Mouse (Mus musculus): ENCODE measurements at regions not wholly inside any gene's neighbourhood (a gene's known extent, or its start where the extent isn't known, plus 50 kb on each side); places are given as distances from the start of the nearest gene placed in this dataset.
A peak's percentile ranks its signal among the peaks of the same experiment; 100 is the strongest.

- ATAC-seq = peak; percentile 92
- Histone ChIP-seq H3K27ac (no peak overlapping the region), H3K9me3 (no peaks in the 10 kb centered on the region), H3K9ac (no peak overlapping the region), H3K4me2 (replicated peaks) (no peak overlapping the region), H3K4me1 (replicated peaks) (no peaks in the 10 kb centered on the region), H3K4me3 (replicated peaks) (no peak overlapping the region), H3K27me3 (replicated peaks) (no peaks in the 10 kb centered on the region), H3K36me3 (no peaks in the 10 kb centered on the region)
- 60% methylated on average over 7 of the region's 7 CpGs for WGBS
These were observed 527.6 kb upstream of the Pou3f3 start for GRCm38 (mm10) chr1:42167790-42168572.

- Histone ChIP-seq H3K27me3 (replicated peaks) (no peaks in the 10 kb centered on the region), H3K4me2 (replicated peaks) (no peak overlapping the region), H3K4me3 (replicated peaks) (no peak overlapping the region), H3K9ac (no peak overlapping the region), H3K36me3 (no peaks in the 10 kb centered on the region), H3K9me3 (no peaks in the 10 kb centered on the region), H3K27ac (no peak overlapping the region), H3K4me1 (replicated peaks) (no peaks in the 10 kb centered on the region)
- 85% methylated on average over 3 of the region's 3 CpGs for whole genome bisulfite sequencing
- no peak for ATAC-seq
These were observed 526.1 kb upstream of the Pou3f3 start for GRCm38 (mm10) chr1:42169505-42169904.

- Histone ChIP-seq H3K27ac (no peak overlapping the region), H3K9ac (no peak overlapping the region), H3K9me3 (no peaks in the 10 kb centered on the region), H3K27me3 (replicated peaks) (no peaks in the 10 kb centered on the region), H3K4me1 (replicated peaks) (no peaks in the 10 kb centered on the region), H3K4me2 (replicated peaks) (no peak overlapping the region), H3K4me3 (replicated peaks) (no peak overlapping the region), H3K36me3 (no peaks in the 10 kb centered on the region)
- no peak for ATAC-seq
These were observed 509.3 kb upstream of the Pou3f3 start for GRCm38 (mm10) chr1:42186295-42186694.

- ATAC-seq = no peak
- no peak overlapping the region for H3K4me2 ChIP-seq (replicated peaks)
- no peak overlapping the region for H3K9ac ChIP-seq
- no peak overlapping the region for H3K4me3 ChIP-seq (replicated peaks)
- no peaks in the 10 kb centered on the region for H3K9me3 ChIP-seq
- 84% methylated on average over 1 of the region's 1 CpGs for WGBS
- H3K4me1 ChIP-seq (replicated peaks) = 0 out of 2 replicates have a peak, but pooled peaks cover 2% of the 10 kb centered on the region
- H3K27me3 ChIP-seq (replicated peaks) = no peaks in the 10 kb centered on the region
- no peaks in the 10 kb centered on the region for H3K36me3 ChIP-seq
- H3K27ac ChIP-seq = no peak overlapping the region
These were observed 467.5 kb upstream of the Pou3f3 start for GRCm38 (mm10) chr1:42228098-42228497.

- ATAC-seq = no peak
- peak overlapping the region; percentile 24 for H3K4me2 ChIP-seq (replicated peaks)
- 47% methylated on average over 12 of the region's 12 CpGs for WGBS
These were observed 465.9 kb upstream of the Pou3f3 start for GRCm38 (mm10) chr1:42229711-42230110.

GRCm38 (mm10) chr1:42230469-42231040, 465.0 kb upstream of the Pou3f3 start:
- Histone ChIP-seq H3K36me3 (no peaks in the 10 kb centered on the region), H3K9me3 (no peaks in the 10 kb centered on the region), H3K9ac (no peak overlapping the region), H3K4me3 (replicated peaks) (no peak overlapping the region), H3K27me3 (replicated peaks) (no peaks in the 10 kb centered on the region), H3K4me1 (replicated peaks) (0 out of 2 replicates have a peak, but pooled peaks cover 2% of the 10 kb centered on the region), H3K4me2 (replicated peaks) (no peak overlapping the region), H3K27ac (no peak overlapping the region)
- 80% methylated on average over 21 of the region's 21 CpGs for WGBS
- no peak for ATAC-seq

More at GRCm38 (mm10) chr1:42229711-42230110, 465.9 kb upstream of the Pou3f3 start:
- no peak overlapping the region for H3K4me3 ChIP-seq (replicated peaks)
- no peaks in the 10 kb centered on the region for H3K36me3 ChIP-seq
- 0 out of 2 replicates have a peak, but pooled peaks cover 2% of the 10 kb centered on the region for H3K4me1 ChIP-seq (replicated peaks)
- H3K9me3 ChIP-seq = no peaks in the 10 kb centered on the region
- H3K27ac ChIP-seq = no peak overlapping the region
- no peaks in the 10 kb centered on the region for H3K27me3 ChIP-seq (replicated peaks)
- H3K9ac ChIP-seq = no peak overlapping the region

- WGBS = 58% methylated on average over 5 of the region's 5 CpGs
- no peaks in the 10 kb centered on the region for H3K9me3 ChIP-seq
- H3K36me3 ChIP-seq = no peaks in the 10 kb centered on the region
- no peak for ATAC-seq
- H3K27me3 ChIP-seq (replicated peaks) = no peaks in the 10 kb centered on the region
- no peak overlapping the region for H3K4me2 ChIP-seq (replicated peaks)
- 0 out of 2 replicates have a peak, but pooled peaks cover 2% of the 10 kb centered on the region for H3K4me1 ChIP-seq (replicated peaks)
- H3K4me3 ChIP-seq (replicated peaks) = no peak overlapping the region
- no peak overlapping the region for H3K9ac ChIP-seq
- H3K27ac ChIP-seq = no peak overlapping the region
These were observed 464.5 kb upstream of the Pou3f3 start for GRCm38 (mm10) chr1:42231091-42231490.

GRCm38 (mm10) chr1:42231897-42232296, 463.7 kb upstream of the Pou3f3 start:
- H3K4me2 ChIP-seq (replicated peaks) = no peak overlapping the region
- no peaks in the 10 kb centered on the region for H3K36me3 ChIP-seq
- H3K27ac ChIP-seq = no peak overlapping the region
- H3K9ac ChIP-seq = no peak overlapping the region
- peak; percentile 45; the same call in 1 of the 2 replicates for ATAC-seq
- no peak overlapping the region for H3K4me3 ChIP-seq (replicated peaks)
- 50% methylated on average over 5 of the region's 5 CpGs for WGBS
- H3K27me3 ChIP-seq (replicated peaks) = no peaks in the 10 kb centered on the region
- 0 out of 2 replicates have a peak, but pooled peaks cover 2% of the 10 kb centered on the region for H3K4me1 ChIP-seq (replicated peaks)
- H3K9me3 ChIP-seq = no peaks in the 10 kb centered on the region

GRCm38 (mm10) chr1:42232716-42233115, 462.9 kb upstream of the Pou3f3 start:
- WGBS = 72% methylated on average over 6 of the region's 6 CpGs
- Histone ChIP-seq H3K27me3 (replicated peaks) (no peaks in the 10 kb centered on the region), H3K36me3 (no peaks in the 10 kb centered on the region), H3K27ac (no peak overlapping the region), H3K4me1 (replicated peaks) (0 out of 2 replicates have a peak, but pooled peaks cover 2% of the 10 kb centered on the region), H3K9me3 (no peaks in the 10 kb centered on the region), H3K9ac (no peak overlapping the region), H3K4me3 (replicated peaks) (no peak overlapping the region), H3K4me2 (replicated peaks) (no peak overlapping the region)
- ATAC-seq = no peak

- Histone ChIP-seq H3K4me2 (replicated peaks) (no peak overlapping the region), H3K4me1 (replicated peaks) (0 out of 2 replicates have a peak, but pooled peaks cover 2% of the 10 kb centered on the region), H3K36me3 (no peaks in the 10 kb centered on the region), H3K27ac (no peak overlapping the region), H3K9me3 (no peaks in the 10 kb centered on the region), H3K4me3 (replicated peaks) (no peak overlapping the region), H3K27me3 (replicated peaks) (no peaks in the 10 kb centered on the region), H3K9ac (no peak overlapping the region)
- no peak for ATAC-seq
- WGBS = 17% methylated on average over 10 of the region's 10 CpGs
These were observed 462.3 kb upstream of the Pou3f3 start for GRCm38 (mm10) chr1:42233289-42233688.

GRCm38 (mm10) chr1:42236466-42237010, 459.0 kb upstream of the Pou3f3 start:
- Histone ChIP-seq H3K9ac (no peak overlapping the region), H3K27me3 (replicated peaks) (no peaks in the 10 kb centered on the region), H3K4me3 (replicated peaks) (no peak overlapping the region), H3K9me3 (no peaks in the 10 kb centered on the region), H3K4me1 (replicated peaks) (no peaks in the 10 kb centered on the region), H3K36me3 (no peaks in the 10 kb centered on the region), H3K4me2 (replicated peaks) (no peak overlapping the region), H3K27ac (no peak overlapping the region)
- ATAC-seq = no peak
- WGBS = 76% methylated on average over 2 of the region's 2 CpGs

GRCm38 (mm10) chr1:42238408-42238807, 457.2 kb upstream of the Pou3f3 start:
- H3K4me2 ChIP-seq (replicated peaks) = no peak overlapping the region
- 86% methylated on average over 3 of the region's 3 CpGs for WGBS
- H3K27me3 ChIP-seq (replicated peaks) = no peaks in the 10 kb centered on the region
- no peak overlapping the region for H3K27ac ChIP-seq
- H3K9ac ChIP-seq = no peak overlapping the region
- H3K36me3 ChIP-seq = no peaks in the 10 kb centered on the region
- peaks cover 6% of the 10 kb centered on the region; the same call in 1 of the 2 replicates for H3K4me1 ChIP-seq (replicated peaks)
- ATAC-seq = no peak
- H3K9me3 ChIP-seq = no peaks in the 10 kb centered on the region
- H3K4me3 ChIP-seq (replicated peaks) = no peak overlapping the region

Data from intestine, embryonic 15.5 days (tissue).